Mouse (Mus musculus) MEL (cell line): ENCODE measurements at regions not wholly inside any gene's neighbourhood (a gene's known extent, or its start where the extent isn't known, plus 50 kb on each side); places are given as distances from the start of the nearest gene placed in this dataset.

ENCODE experiments used
- CTCF ChIP-seq, 3 experiments: IDR thresholded peaks in 2 of 3; conservative IDR thresholded peaks in 1 of 3; 2 replicates each; pipeline ENCODE4 v1.5.1; 2011 to 2012; ENCODE audit warnings: low read length in 3 of 3, low read depth in 2 of 3, mild to moderate bottlenecking in 2 of 3, improper control_type of control experiment in 1 of 3, inconsistent platforms in 1 of 3, mixed read lengths in 1 of 3, moderate library complexity in 1 of 3; ENCODE audit not compliant: control insufficient read depth in 1 of 3, insufficient read depth in 1 of 3, poor library complexity in 1 of 3, severe bottlenecking in 1 of 3
- JUND ChIP-seq: IDR thresholded peaks from 2 replicates; pipeline ENCODE4 v1.6.1; 2011; ENCODE audit warnings: low read depth, mild to moderate bottlenecking, improper control_type of control experiment, low read length
- MXI1 ChIP-seq: IDR thresholded peaks from 2 replicates; pipeline ENCODE4 v1.6.1; 2011; ENCODE audit warnings: mild to moderate bottlenecking, low read depth, low read length, improper control_type of control experiment
- POLR2A ChIP-seq, 2 experiments: IDR thresholded peaks; 2 replicates each; pipeline ENCODE4 v1.6.1; 2011 to 2012; ENCODE audit warnings: low read length in 2 of 2, mild to moderate bottlenecking in 2 of 2, control low read depth in 1 of 2, improper control_type of control experiment in 1 of 2, low read depth in 1 of 2, moderate library complexity in 1 of 2; ENCODE audit not compliant: control insufficient read depth in 1 of 2, insufficient read depth in 1 of 2, poor library complexity in 1 of 2
- RCOR1 ChIP-seq: IDR thresholded peaks from 2 replicates; pipeline ENCODE4 v1.6.1; 2012; ENCODE audit warnings: low read depth, mild to moderate bottlenecking, inconsistent platforms, low read length, improper control_type of control experiment
- SIN3A ChIP-seq: IDR thresholded peaks from 2 replicates; pipeline ENCODE4 v1.6.1; 2012; ENCODE audit warnings: low read length, improper control_type of control experiment, inconsistent platforms
- ZKSCAN1 ChIP-seq: IDR thresholded peaks from 2 replicates; pipeline ENCODE4 v1.6.1; 2012; ENCODE audit warnings: low read depth, mild to moderate bottlenecking, inconsistent platforms, low read length, improper control_type of control experiment, moderate library complexity
- ZNF384 ChIP-seq: IDR thresholded peaks from 2 replicates; pipeline ENCODE4 v1.6.1; 2012; ENCODE audit warnings: low read depth, mild to moderate bottlenecking, inconsistent platforms, low read length, improper control_type of control experiment

DNA sequence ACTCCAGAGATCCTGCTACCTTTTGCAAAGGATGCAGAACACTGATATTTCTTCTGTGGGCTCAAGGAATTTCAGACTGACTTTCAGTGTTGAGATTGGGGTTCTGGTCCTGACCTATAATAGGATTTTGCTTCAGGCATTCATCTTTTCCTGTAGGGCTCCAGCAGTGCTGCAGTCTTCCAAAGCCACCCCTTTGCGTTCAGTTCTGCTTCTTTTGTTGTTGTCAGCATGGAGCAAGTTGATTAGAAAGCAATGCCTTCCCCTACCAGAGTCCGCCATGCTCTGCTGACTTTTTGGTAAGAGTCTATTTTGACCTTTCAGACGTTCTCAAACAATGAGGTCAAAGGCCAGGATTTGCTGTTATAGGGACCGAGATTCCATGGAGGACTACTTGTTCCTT, 297.0 kb downstream of the Impad1 start:
- TF ChIP-seq ZNF384 (no peak), RCOR1 (no peak), POLR2A (IDR thresholded peaks at IDR 0.05; ENCODE audit: control insufficient read depth in 1 of 2, insufficient read depth in 1 of 2, low read depth in 1 of 2, low read length in 2 of 2, poor library complexity in 1 of 2) (no peak), SIN3A (no peak), CTCF (IDR thresholded peaks at IDR 0.05 in 2 of 3, conservative IDR thresholded peaks at IDR 0.05 in 1 of 3; ENCODE audit: control insufficient read depth in 1 of 3, insufficient read depth in 1 of 3, low read depth in 2 of 3, low read length in 3 of 3, poor library complexity in 1 of 3, severe bottlenecking in 1 of 3) (no peak), MXI1 (no peak), ZKSCAN1 (no peak), JUND (no peak)
